Mouse (Mus musculus): ENCODE results near the gene Cdca7. TPM values are rescaled to one million over a fixed set of nuclear protein-coding genes. Genes with fewer than 3 reads are reported as not detected.

Gene Cdca7
- polyA plus RNA-seq, 1 experiment, result not detected

DNA sequence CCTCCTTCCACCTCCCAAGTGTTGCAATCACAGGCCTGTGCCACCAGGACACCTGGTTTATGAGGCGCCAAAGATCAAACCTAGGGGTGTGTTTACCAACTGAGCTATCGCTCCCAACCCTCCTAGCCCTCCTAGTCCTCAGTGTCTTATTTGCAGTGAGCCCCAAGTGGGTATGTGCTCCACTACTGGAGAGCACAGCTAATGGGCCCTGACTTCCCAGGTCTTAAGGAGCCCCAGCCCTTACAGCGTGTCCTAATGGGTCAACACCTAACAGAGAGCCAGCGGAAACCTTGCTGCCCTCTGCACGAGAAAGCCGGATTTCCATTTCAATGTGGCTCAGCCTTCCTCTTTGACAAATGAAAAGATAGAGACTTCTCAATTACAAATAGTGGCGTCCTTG lies 39.6 kb downstream of the Cdca7 start:
- Histone ChIP-seq H3K4me1 (ENCODE audit: control insufficient read depth, insufficient read depth, insufficient read length, low read length) (no peaks in the 10 kb centered on the region), H3K27ac (replicated peaks; ENCODE audit: low read depth, low read length) (no peak overlapping the region), H3K4me3 (ENCODE audit: insufficient read depth, low read depth, low read length) (no peak overlapping the region)

DNA sequence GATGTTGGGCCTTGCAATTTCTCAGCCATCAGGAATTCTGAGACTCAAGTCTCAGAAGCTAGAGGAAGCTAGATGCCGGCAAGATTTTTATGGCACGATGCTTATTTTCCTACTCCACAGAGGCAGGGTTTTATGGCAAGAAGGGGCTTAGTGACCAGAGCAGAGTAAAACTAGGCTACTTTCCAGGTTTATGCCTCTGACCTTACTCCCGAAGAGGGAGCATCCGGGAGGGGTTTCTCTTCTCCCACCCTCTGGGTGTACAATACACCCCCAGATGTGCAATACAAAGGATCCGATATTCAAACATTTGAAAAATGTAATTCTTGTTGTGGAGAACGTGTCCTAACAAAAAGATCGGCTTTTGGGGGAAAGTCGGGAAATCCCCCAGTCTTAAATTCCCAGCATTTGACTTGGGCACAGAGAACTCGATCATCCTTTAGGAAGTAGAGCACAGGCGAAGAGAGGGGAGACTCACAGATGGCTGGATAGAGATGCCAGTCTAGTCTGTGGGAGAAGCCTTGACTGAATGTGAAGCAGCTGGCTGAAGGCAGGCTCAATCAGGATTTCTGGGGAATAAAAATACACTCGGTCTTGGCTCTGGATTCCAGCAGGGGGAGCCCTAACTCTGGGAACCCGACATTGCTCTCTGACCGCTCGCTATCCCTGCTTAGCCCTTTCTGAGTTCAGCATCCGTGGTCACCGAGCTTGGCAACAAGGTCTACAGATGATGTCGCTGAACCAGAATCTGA lies 40.2 kb downstream of the Cdca7 start:
- Histone ChIP-seq H3K4me3 (ENCODE audit: insufficient read depth, low read depth, low read length) (no peak overlapping the region), H3K27ac (replicated peaks; ENCODE audit: low read depth, low read length) (no peak overlapping the region)

DNA sequence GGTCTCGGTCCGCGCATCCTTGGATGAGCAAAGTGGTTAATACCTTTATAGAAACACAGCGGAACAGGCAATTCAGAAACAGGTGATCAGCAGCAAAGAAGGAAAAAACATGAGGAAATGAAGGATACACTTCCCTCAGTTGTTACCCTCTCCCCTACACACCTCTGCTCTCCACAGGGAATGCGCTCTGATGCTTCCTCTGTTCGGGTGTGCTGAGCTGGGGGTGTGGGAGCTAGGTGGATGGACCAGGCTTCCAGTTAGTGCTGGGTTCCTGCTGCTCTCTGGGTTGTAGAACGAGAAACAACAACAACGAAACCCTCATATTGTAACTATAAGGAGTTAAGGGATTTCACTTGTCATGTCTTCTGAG lies 40.7 kb downstream of the Cdca7 start:
- Histone ChIP-seq H3K4me3 (ENCODE audit: insufficient read depth, low read depth, low read length) (no peak overlapping the region), H3K27ac (replicated peaks; ENCODE audit: low read depth, low read length) (no peak overlapping the region), H3K4me1 (ENCODE audit: control insufficient read depth, insufficient read depth, insufficient read length, low read length) (no peaks in the 10 kb centered on the region)

More for the DNA sequence above, 40.2 kb downstream of the Cdca7 start:
- no peaks in the 10 kb centered on the region for H3K4me1 ChIP-seq (ENCODE audit: control insufficient read depth, insufficient read depth, insufficient read length, low read length)

DNA sequence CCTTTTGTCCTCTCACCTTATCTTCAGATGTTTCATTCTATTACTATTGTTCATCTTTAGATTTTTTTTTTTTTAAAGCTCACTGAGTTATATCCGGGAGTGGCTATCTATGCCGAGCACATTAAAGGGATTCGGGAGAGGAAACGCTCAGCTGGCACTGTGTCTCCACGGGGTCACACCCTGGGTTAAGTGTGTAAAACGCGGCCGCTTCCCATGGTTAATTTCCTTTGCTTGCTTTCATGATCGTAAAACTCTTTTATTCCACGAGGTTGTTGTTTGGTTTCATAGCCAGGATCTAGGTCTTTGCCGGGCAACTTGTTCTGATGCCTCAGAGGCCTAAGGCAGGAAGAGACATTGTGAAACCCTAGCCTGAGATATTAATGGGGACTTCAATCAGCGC lies 48.1 kb downstream of the Cdca7 start:
- Histone ChIP-seq H3K4me3 (ENCODE audit: insufficient read depth, low read depth, low read length) (no peak overlapping the region), H3K27ac (replicated peaks; ENCODE audit: low read depth, low read length) (no peak overlapping the region), H3K4me1 (ENCODE audit: control insufficient read depth, insufficient read depth, insufficient read length, low read length) (no peaks in the 10 kb centered on the region)

DNA sequence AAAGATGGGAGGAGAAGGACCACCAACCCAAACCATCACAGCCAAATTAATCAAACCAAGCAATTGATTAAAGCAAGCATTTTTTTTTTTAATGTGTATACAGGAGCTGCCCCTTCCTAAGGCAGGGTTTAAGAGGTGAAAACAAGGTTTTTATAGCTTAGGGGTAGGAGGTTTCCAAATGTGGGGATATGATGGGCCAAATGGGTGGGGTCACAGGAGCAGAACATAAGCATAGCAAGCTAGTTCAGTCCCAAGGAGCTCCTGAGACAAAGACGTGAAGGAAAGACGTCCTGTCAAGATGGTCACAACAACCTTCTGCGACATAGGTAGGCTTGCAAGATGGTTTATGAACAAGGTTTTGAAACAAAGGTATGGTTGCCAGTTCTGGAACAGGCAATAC lies 49.6 kb downstream of the Cdca7 start:
- H3K27ac ChIP-seq (replicated peaks; ENCODE audit: low read depth, low read length), result no peak overlapping the region
- no peak overlapping the region for H3K4me3 ChIP-seq (ENCODE audit: insufficient read depth, low read depth, low read length)
- H3K4me1 ChIP-seq (ENCODE audit: control insufficient read depth, insufficient read depth, insufficient read length, low read length), result no peaks in the 10 kb centered on the region

DNA sequence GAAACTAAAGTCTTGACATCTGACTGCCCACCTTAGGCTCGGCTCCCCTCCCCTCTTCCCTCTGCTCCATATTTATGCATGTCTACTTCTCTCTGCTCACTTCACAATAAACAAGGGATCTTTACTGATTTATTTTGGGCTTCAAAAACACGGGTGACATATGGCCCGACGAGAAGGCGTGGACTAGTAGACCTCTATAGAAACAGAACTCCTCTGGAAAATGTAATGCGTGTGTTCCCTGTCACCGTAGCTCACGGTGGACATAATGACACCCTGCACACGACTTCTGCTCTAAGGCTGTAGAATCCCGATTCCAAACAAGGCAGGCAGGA lies 53.0 kb downstream of the Cdca7 start:
- Histone ChIP-seq H3K4me1 (ENCODE audit: control insufficient read depth, insufficient read depth, insufficient read length, low read length) (no peaks in the 10 kb centered on the region), H3K27ac (replicated peaks; ENCODE audit: low read depth, low read length) (no peak overlapping the region), H3K4me3 (ENCODE audit: insufficient read depth, low read depth, low read length) (no peak overlapping the region)

DNA sequence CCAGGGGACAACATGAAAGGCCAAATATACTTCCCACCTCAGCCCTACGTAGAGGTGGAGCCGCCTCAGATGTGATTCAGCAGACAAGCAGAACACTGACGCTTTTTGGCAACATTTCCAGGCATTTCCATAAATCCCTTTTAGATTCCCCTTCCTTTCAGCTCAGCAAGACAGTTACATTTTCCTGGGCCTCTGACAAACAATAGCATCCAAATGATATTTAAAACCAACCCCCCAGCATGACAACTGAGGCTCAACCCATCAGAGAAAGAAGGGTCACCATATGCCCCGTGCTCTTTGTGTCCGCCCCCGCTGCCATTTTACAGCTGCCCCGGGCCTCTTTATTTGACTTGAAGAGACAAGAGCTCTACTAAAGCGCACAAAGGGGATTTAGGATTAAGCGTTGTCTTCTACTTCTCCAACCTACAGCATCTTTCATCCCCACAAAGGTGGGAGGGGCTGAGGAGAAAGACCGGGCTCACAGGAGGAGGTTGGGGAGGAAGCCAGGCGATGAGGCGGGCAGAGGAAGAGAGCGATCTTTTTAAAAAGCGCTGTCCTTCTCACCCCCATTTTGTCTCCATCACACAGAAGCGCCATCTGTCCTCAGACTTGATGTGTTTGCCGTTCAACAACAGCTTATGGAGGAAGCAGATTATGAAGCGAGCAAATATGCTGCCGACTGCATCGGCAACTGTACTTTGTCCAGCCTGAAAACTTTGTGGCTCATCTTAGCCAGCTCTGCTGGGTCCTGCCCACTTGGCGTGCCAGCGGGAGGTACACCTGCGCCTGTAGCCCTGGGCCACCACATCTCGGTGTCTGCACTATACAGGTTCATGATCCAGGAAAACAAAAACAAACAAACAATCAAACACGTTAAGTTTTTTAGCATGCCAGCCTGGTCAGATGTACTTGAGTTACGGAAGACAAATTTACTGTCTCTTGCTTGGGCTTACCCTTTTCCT lies 53.7 kb downstream of the Cdca7 start:
- Histone ChIP-seq H3K27ac (replicated peaks; ENCODE audit: low read depth, low read length) (no peak overlapping the region), H3K4me3 (ENCODE audit: insufficient read depth, low read depth, low read length) (no peak overlapping the region), H3K4me1 (ENCODE audit: control insufficient read depth, insufficient read depth, insufficient read length, low read length) (no peaks in the 10 kb centered on the region)

DNA sequence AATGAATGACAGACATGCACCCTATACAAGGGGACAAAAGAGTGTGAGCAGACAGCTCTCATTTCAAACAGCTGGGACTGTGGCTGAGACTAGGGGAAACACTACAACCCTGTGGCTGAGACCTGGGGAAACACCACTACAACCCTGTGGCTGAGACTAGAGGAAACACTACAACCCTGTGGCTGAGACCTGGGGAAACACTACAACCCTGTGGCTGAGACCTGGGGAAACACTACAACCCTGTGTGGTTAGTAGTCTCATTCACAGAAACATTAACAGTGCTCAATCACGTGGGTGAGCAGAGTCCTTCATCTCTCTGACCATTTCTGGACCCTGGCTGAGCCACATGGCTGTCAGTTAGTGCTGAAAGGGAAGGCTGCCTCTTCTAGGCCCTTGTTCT lies 59.9 kb downstream of the Cdca7 start:
- no peaks in the 10 kb centered on the region for H3K4me1 ChIP-seq (ENCODE audit: control insufficient read depth, insufficient read depth, insufficient read length, low read length)
- H3K27ac ChIP-seq (replicated peaks; ENCODE audit: low read depth, low read length), result no peak overlapping the region
- no peak overlapping the region for H3K4me3 ChIP-seq (ENCODE audit: insufficient read depth, low read depth, low read length)

Other genes with a start within 250 kb of the Cdca7 start
- gene Map3k20, start 190.5 kb upstream of the Cdca7 start, polyA plus RNA-seq (2012; ENCODE audit: insufficient read depth, insufficient read length, missing spikeins), result 24.8 and 25.3 TPM in 2 replicates

Measured in brown adipose tissue, adult 24 weeks (tissue).